Mouse (Mus musculus) CD8-positive naive resting alpha-beta T cell, adult 57 days (primary cell): ENCODE data around the gene Notch1. TPM values are rescaled to one million over a fixed set of nuclear protein-coding genes. Genes with fewer than 3 reads are reported as not detected.

ENCODE experiments used
- total RNA-seq: library from RNA; stranded (reverse); gene quantifications from one replicate; pipeline ENCODE4 v1.2.4, GENCODE M21; 2023

Gene Notch1
- total RNA-seq = 123 TPM

DNA sequence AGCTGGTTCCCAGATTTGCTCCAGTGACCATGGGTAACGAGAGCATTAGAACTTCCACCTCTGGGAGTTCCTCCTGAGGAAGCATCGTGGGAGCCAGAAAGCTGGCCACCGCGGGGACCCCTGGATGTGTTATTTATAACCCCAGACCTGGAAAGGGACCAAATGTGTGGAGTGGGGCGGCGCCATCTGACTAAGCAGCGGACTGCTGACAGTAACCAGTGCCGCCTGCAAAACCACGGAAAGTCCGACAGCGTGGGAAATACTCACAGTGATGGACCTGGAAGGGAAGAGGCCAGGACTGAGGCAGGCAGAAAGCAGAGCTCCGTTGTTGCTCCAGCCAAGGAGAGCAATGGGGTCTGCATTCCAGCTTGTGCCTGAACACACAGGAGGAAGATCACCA is at the start of gene Notch1:
Gene Notch1 (minus strand): TSS at position 389 of the 400 bp plus-strand sequence.

DNA sequence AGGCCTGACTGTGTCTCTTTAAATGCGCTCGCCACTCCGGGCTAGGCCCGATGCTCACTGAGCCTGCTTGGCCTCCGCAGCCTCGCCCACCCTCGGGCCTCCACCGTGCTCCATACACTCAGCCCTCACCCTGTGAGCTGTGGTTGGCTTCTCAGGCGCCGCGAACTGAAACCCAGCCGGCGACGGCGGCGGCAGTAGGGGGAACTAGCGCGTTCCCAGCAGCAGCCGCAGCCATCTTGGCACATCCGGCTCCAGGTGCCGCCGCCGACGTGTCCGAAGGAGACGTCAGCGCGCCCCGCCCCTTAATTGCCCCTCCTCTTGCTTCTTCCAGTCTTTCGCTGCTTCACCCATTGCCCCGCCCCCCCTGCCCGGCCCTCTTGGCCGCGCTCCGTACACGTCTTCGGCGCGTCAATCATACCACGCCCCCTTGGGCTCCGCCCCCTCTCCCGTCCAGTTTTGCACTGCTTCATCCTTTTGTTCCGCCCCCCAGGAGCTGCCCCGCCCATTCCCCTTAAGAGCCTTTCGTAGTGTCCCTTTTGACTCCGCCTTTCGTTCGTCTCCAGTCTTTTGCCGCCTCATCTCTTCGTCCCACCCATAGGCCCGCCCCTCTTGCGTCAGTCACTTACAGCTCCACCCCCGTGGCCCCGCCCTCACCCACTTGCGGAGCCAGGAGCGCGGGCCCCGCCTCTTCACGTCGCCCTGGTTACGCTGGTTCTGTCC is 71.4 kb downstream of the Notch1 start, which contains the start of gene Sec16a:
Gene Sec16a (minus strand): TSS at position 271 of the 720 bp plus-strand sequence.

DNA sequence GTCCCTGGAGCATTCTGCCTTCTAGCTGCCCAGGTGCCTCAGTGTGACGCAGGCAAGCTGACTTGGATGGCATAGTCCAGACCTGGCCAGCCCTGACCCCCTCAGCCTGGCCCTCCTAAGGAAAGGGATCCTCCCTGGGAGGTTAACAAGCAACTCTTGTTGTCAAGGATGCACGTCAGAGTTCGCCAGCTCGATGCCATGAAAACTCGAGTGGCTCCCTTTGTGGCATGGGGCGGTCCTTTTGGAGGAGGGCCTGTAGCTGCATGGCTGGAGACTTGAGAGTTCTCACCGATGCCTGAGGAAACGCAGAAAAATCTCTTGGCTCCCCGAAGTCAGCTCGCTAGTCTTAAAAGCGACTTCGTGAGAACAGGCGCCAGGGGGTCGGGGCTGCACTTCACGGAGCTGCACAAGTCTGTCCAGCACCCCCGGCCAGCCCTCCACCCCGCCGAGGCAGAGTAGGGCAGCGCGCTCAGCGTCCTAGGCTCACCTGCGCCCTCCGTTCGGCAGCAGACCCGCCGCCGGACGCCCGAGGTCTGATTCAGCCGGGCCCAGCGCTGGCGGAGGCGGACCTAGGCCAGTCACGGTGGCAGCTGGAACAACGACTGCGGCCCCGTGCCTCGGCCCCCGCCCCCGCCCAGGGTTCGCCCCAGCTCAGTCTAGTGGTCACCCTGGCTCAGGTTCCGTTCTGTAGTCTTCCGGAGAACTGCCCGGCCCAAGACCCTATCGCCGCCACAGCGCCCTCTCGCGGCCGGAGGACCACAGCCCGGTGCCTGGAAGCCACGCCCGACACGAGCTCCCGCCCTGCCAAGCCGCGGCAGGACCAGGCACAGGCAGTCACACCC is 107.7 kb downstream of the Notch1 start, which contains the start of gene Inpp5e:
Gene Inpp5e (minus strand): TSS at position 689 of the 842 bp plus-strand sequence.

Other genes starting within 250 kb of the Notch1 start
- not detected for gene Ccdc187, start 222.1 kb downstream of the Notch1 start, total RNA-seq
- 25.1 TPM for gene Gpsm1, start 201.1 kb downstream of the Notch1 start, total RNA-seq
- 6.6 TPM for gene Dnlz, start 164.6 kb downstream of the Notch1 start, total RNA-seq
- 1.3 TPM for gene Card9, start 155.7 kb downstream of the Notch1 start, total RNA-seq
- 105 TPM for gene Snapc4, start 136.0 kb downstream of the Notch1 start, total RNA-seq
- 125 TPM for gene Entr1, start 127.3 kb downstream of the Notch1 start, total RNA-seq
- 69.1 TPM for gene Pmpca, start 127.3 kb downstream of the Notch1 start, total RNA-seq
- gene Inpp5e, start 107.5 kb downstream of the Notch1 start, total RNA-seq = 28.0 TPM
- gene Sec16a, start 71.4 kb downstream of the Notch1 start, total RNA-seq = 79.0 TPM
- gene Egfl7, start 63.4 kb upstream of the Notch1 start, total RNA-seq = 3.5 TPM
- not detected for gene Gm20532, start 70.0 kb upstream of the Notch1 start, total RNA-seq
- gene Agpat2, start 87.8 kb upstream of the Notch1 start, total RNA-seq = 11.7 TPM
- not detected for gene Fam69b, start 111.8 kb upstream of the Notch1 start, total RNA-seq
- gene Lcn4, start 154.6 kb upstream of the Notch1 start, total RNA-seq = 38.4 TPM